Mouse (Mus musculus) midbrain, embryonic 15.5 days (tissue): Measurements from ENCODE around the gene Arhgap15. TPM values are rescaled to one million over a fixed set of nuclear protein-coding genes. Genes with fewer than 3 reads are reported as not detected.

Experiments
- ATAC-seq: fragments of 200-750 bp; cut with Nextera tagmentation; replicated peaks from 2 replicates; pipeline ENCODE4 v1.8.0; 2017; ENCODE audit warnings: moderate TSS enrichment
- H3K27ac ChIP-seq: fragments of 300-500 bp; sonication (generic); 2 replicates; pipeline ENCODE4 v1.5.1; 2015; ENCODE audit warnings: mild to moderate bottlenecking, inconsistent platforms
- H3K27me3 ChIP-seq: fragments of 300-500 bp; sonication (generic); replicated peaks from 2 replicates; pipeline ENCODE4 v1.6.1; 2015; ENCODE audit warnings: inconsistent platforms
- H3K36me3 ChIP-seq: fragments of 300-500 bp; sonication (generic); replicated peaks from 2 replicates; pipeline ENCODE4 v1.6.1; 2015; ENCODE audit warnings: inconsistent platforms
- H3K4me1 ChIP-seq: fragments of 300-500 bp; sonication (generic); 2 replicates; pipeline ENCODE4 v1.6.1; 2015; ENCODE audit warnings: inconsistent platforms
- H3K4me2 ChIP-seq: fragments of 300-500 bp; sonication (generic); 2 replicates; pipeline ENCODE4 v1.6.1; 2015; ENCODE audit warnings: inconsistent platforms, mild to moderate bottlenecking, moderate library complexity
- H3K4me3 ChIP-seq: fragments of 300-500 bp; sonication (generic); 2 replicates; pipeline ENCODE4 v1.5.1; 2015; ENCODE audit warnings: mild to moderate bottlenecking, inconsistent platforms
- H3K9ac ChIP-seq: fragments of 300-500 bp; sonication (generic); 2 replicates; pipeline ENCODE4 v1.6.1; 2015; ENCODE audit warnings: mild to moderate bottlenecking, inconsistent platforms
- H3K9me3 ChIP-seq: fragments of 300-500 bp; sonication (generic); 2 replicates; pipeline ENCODE4 v1.6.1; 2016; ENCODE audit warnings: inconsistent platforms
- WGBS: fragments of 180-500 bp; shearing (Covaris S2); methylation state at CpG from one replicate; pipeline ENCODE4 v1.1.7; 2015; ENCODE audit warnings: mixed read lengths; 5-methylcytosine and 5-hydroxymethylcytosine counted together
- polyA plus RNA-seq: library from polyadenylated mRNA; unstranded; fragments of >200 nt; fragmentation: Nextera tagmentation; extraction: Ambion mirVana; gene quantifications from 2 replicates; pipeline ENCODE4 v1.2.1, GENCODE M21; 2015

Arhgap15 gene
- polyA plus RNA-seq, 1 experiment from 2014 or later, result 0.79 TPM

GRCm38 (mm10) chr2:44272606-44273005 lies 524.0 kb downstream of the Arhgap15 start:
- H3K27me3 ChIP-seq, result no peaks in the 10 kb centered on the region
- no peak overlapping the region for H3K4me3 ChIP-seq
- no peak overlapping the region for H3K4me2 ChIP-seq
- no peak overlapping the region for H3K9ac ChIP-seq
- H3K4me1 ChIP-seq, result no peaks in the 10 kb centered on the region
- no peaks in the 10 kb centered on the region for H3K9me3 ChIP-seq
- no peaks in the 10 kb centered on the region for H3K36me3 ChIP-seq
- 64% methylated on average over 13 of the region's 13 CpGs for WGBS
- ATAC-seq, result no peak
- no peak overlapping the region for H3K27ac ChIP-seq

- WGBS, result 94% methylated on average over 3 of the region's 3 CpGs
- no peak for ATAC-seq
Observed at GRCm38 (mm10) chr2:44274425-44274824, 525.8 kb downstream of the Arhgap15 start.

GRCm38 (mm10) chr2:44286181-44286719 lies 537.6 kb downstream of the Arhgap15 start:
- Histone ChIP-seq H3K27ac (no peak overlapping the region), H3K27me3 (no peaks in the 10 kb centered on the region), H3K4me1 (no peaks in the 10 kb centered on the region), H3K4me2 (no peak overlapping the region), H3K9ac (no peak overlapping the region), H3K36me3 (no peaks in the 10 kb centered on the region), H3K4me3 (no peak overlapping the region), H3K9me3 (no peaks in the 10 kb centered on the region)
- 87% methylated on average over 4 of the region's 4 CpGs for WGBS
- no peak for ATAC-seq

More at GRCm38 (mm10) chr2:44274425-44274824, 525.8 kb downstream of the Arhgap15 start:
- no peak overlapping the region for H3K27ac ChIP-seq
- no peaks in the 10 kb centered on the region for H3K4me1 ChIP-seq
- H3K27me3 ChIP-seq, result no peaks in the 10 kb centered on the region
- H3K9me3 ChIP-seq, result no peaks in the 10 kb centered on the region
- H3K4me2 ChIP-seq, result no peak overlapping the region
- no peaks in the 10 kb centered on the region for H3K36me3 ChIP-seq
- H3K4me3 ChIP-seq, result no peak overlapping the region
- no peak overlapping the region for H3K9ac ChIP-seq

- no peak overlapping the region for H3K9ac ChIP-seq
- ATAC-seq, result no peak
- no peak overlapping the region for H3K4me3 ChIP-seq
- WGBS, result 38% methylated on average over 3 of the region's 3 CpGs
- H3K27me3 ChIP-seq, result no peaks in the 10 kb centered on the region
- no peaks in the 10 kb centered on the region for H3K36me3 ChIP-seq
- H3K27ac ChIP-seq, result no peak overlapping the region
- H3K9me3 ChIP-seq, result no peaks in the 10 kb centered on the region
- H3K4me2 ChIP-seq, result no peak overlapping the region
- H3K4me1 ChIP-seq, result peaks cover 13% of the 10 kb centered on the region; the same call in 1 of the 2 replicates
Observed at GRCm38 (mm10) chr2:44299156-44299555, 550.5 kb downstream of the Arhgap15 start.

- Histone ChIP-seq H3K36me3 (no peaks in the 10 kb centered on the region), H3K9me3 (no peaks in the 10 kb centered on the region), H3K4me2 (no peak overlapping the region; the same call in 1 of the 2 replicates), H3K27me3 (no peaks in the 10 kb centered on the region), H3K4me3 (no peak overlapping the region), H3K4me1 (peaks cover 15% of the 10 kb centered on the region; the same call in 1 of the 2 replicates), H3K27ac (no peak overlapping the region), H3K9ac (no peak overlapping the region)
- WGBS, result 23% methylated on average over 5 of the region's 5 CpGs
- no peak; the same call in 1 of the 2 replicates for ATAC-seq
Observed at GRCm38 (mm10) chr2:44299909-44300308, 551.3 kb downstream of the Arhgap15 start.

- Histone ChIP-seq H3K27ac (0 out of 2 replicates have a peak overlapping the region, but pooled peaks have one; percentile 34), H3K36me3 (no peaks in the 10 kb centered on the region), H3K4me1 (peaks cover 20% of the 10 kb centered on the region), H3K4me3 (no peak overlapping the region), H3K27me3 (no peaks in the 10 kb centered on the region), H3K4me2 (no peak overlapping the region), H3K9me3 (no peaks in the 10 kb centered on the region), H3K9ac (no peak overlapping the region)
- ATAC-seq, result no peak
- WGBS, result 69% methylated on average over 6 of the region's 6 CpGs
Observed at GRCm38 (mm10) chr2:44300466-44300865, 551.8 kb downstream of the Arhgap15 start.

GRCm38 (mm10) chr2:44304261-44304970 lies 555.8 kb downstream of the Arhgap15 start:
- H3K36me3 ChIP-seq, result no peaks in the 10 kb centered on the region
- no peaks in the 10 kb centered on the region for H3K9me3 ChIP-seq
- peaks cover 22% of the 10 kb centered on the region for H3K4me1 ChIP-seq
- H3K27ac ChIP-seq, result no peak overlapping the region
- peak overlapping the region; percentile 37 for H3K4me2 ChIP-seq
- 23% methylated on average over 9 of the region's 9 CpGs for WGBS
- ATAC-seq, result peak; percentile 38; the same call in 1 of the 2 replicates
- no peak overlapping the region for H3K4me3 ChIP-seq
- H3K27me3 ChIP-seq, result no peaks in the 10 kb centered on the region
- no peak overlapping the region for H3K9ac ChIP-seq

GRCm38 (mm10) chr2:44304971-44305808 lies 556.6 kb downstream of the Arhgap15 start:
- peak overlapping the region; percentile 37 for H3K4me2 ChIP-seq

GRCm38 (mm10) chr2:44306137-44306536 lies 557.5 kb downstream of the Arhgap15 start:
- H3K36me3 ChIP-seq, result no peaks in the 10 kb centered on the region
- H3K27ac ChIP-seq, result no peak overlapping the region
- 47% methylated on average over 2 of the region's 2 CpGs for WGBS
- no peak overlapping the region for H3K4me3 ChIP-seq
- H3K4me2 ChIP-seq, result no peak overlapping the region
- no peaks in the 10 kb centered on the region for H3K9me3 ChIP-seq
- no peaks in the 10 kb centered on the region for H3K27me3 ChIP-seq
- no peak overlapping the region for H3K9ac ChIP-seq
- peaks cover 17% of the 10 kb centered on the region for H3K4me1 ChIP-seq
- no peak for ATAC-seq

More at GRCm38 (mm10) chr2:44304971-44305808, 556.6 kb downstream of the Arhgap15 start:
- H3K4me3 ChIP-seq, result no peak overlapping the region
- no peak overlapping the region for H3K9ac ChIP-seq
- peak overlapping the region; percentile 14; the same call in 1 of the 2 replicates for H3K27ac ChIP-seq
- no peaks in the 10 kb centered on the region for H3K9me3 ChIP-seq
- 28% methylated on average over 17 of the region's 17 CpGs for WGBS
- H3K27me3 ChIP-seq, result no peaks in the 10 kb centered on the region
- ATAC-seq, result peak; percentile 82
- no peaks in the 10 kb centered on the region for H3K36me3 ChIP-seq
- peaks cover 18% of the 10 kb centered on the region for H3K4me1 ChIP-seq

GRCm38 (mm10) chr2:44309124-44309523 lies 560.5 kb downstream of the Arhgap15 start:
- H3K27me3 ChIP-seq, result no peaks in the 10 kb centered on the region
- no peaks in the 10 kb centered on the region for H3K36me3 ChIP-seq
- no peak for ATAC-seq
- peaks cover 19% of the 10 kb centered on the region for H3K4me1 ChIP-seq
- no peak overlapping the region for H3K9ac ChIP-seq
- WGBS, result 86% methylated on average over 3 of the region's 3 CpGs
- H3K4me3 ChIP-seq, result no peak overlapping the region
- no peak overlapping the region for H3K27ac ChIP-seq
- no peak overlapping the region for H3K4me2 ChIP-seq
- no peaks in the 10 kb centered on the region for H3K9me3 ChIP-seq

- Histone ChIP-seq H3K9ac (no peak overlapping the region), H3K27ac (no peak overlapping the region), H3K9me3 (no peaks in the 10 kb centered on the region), H3K4me2 (no peak overlapping the region), H3K4me3 (no peak overlapping the region), H3K4me1 (peaks cover 19% of the 10 kb centered on the region), H3K36me3 (no peaks in the 10 kb centered on the region), H3K27me3 (no peaks in the 10 kb centered on the region)
- 92% methylated on average over 1 of the region's 1 CpGs for WGBS
- ATAC-seq, result no peak
Observed at GRCm38 (mm10) chr2:44309556-44309955, 560.9 kb downstream of the Arhgap15 start.

- no peak for ATAC-seq
- H3K27me3 ChIP-seq, result no peaks in the 10 kb centered on the region
- no peak overlapping the region for H3K4me3 ChIP-seq
- no peak overlapping the region for H3K27ac ChIP-seq
- WGBS, result 81% methylated on average over 11 of the region's 11 CpGs
- H3K9me3 ChIP-seq, result no peaks in the 10 kb centered on the region
- H3K9ac ChIP-seq, result no peak overlapping the region
- H3K4me1 ChIP-seq, result peaks cover 13% of the 10 kb centered on the region
- no peak overlapping the region for H3K4me2 ChIP-seq
- no peaks in the 10 kb centered on the region for H3K36me3 ChIP-seq
Observed at GRCm38 (mm10) chr2:44310095-44310748, 561.6 kb downstream of the Arhgap15 start.
